Mouse (Mus musculus): ENCODE data around the gene Coa6. TPM values are rescaled to one million over a fixed set of nuclear protein-coding genes. Genes with fewer than 3 reads are reported as not detected.
"Not testable (repeated sequence)": the region's sequence is repeated elsewhere in the genome, so short reads cannot be mapped to it uniquely, and the experiment has no call there.

The Coa6 gene
- total RNA-seq (2021) = 10 to 100 TPM; 31.5 to 34.7 TPM
- long read RNA-seq, experiment 1, transcript Coa6-201 (2 exons, 747 nt) = major isoform, 25 of 25 reads
- long read RNA-seq, experiment 1, partial matches to known transcripts = 0 of 25 reads
- long read RNA-seq, experiment 1, other reads (novel, unspliced or antisense) = 0 of 25 reads
- long read RNA-seq, experiment 2, transcript Coa6-201 (2 exons, 747 nt) = major isoform, 24 of 27 reads
- long read RNA-seq, experiment 2, partial matches to known transcripts = 0 of 27 reads
- long read RNA-seq, experiment 2, other reads (novel, unspliced or antisense) = 3 of 27 reads

DNA sequence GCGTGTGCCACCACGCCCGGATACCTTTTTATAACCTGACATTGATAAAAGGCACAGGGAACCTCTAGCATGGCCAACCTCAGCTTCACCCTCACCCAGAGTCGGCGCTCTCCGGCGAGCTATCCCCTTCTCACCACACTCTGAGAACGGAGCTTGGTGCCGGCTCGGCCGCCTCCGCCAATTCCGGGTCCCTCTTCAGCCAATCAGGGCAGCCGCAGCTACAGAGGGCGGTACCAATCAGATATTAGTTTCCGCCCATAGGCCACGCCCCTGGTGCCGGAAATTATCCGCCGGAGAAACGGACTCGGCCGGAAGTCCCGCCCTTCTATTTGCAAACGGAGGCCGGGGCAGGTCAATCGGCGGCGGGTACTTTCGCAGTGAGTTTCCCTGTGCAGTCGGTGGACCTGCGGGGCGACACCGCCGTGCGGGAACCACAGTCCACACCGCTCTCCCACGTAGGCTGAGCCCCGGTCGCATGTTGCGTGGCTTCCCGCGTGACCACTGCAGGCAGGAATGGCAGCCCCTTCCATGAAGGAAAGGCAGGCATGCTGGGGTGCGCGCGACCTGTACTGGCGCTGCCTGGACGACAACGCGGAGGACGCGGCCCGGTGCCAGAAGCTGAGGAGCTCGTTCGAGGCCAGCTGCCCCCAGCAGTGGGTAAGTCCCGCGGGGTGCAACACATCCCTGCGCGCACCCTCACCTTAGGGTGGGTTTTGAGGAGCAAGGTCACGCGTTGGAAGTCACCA lies at the start of gene Coa6:
Coa6 (plus strand) TSS at position 342 of the 746 bp plus-strand sequence.
- peak; percentile 92 to 96 for DNase-seq (ENCODE audit: low spot score in 2 of 2)

DNA sequence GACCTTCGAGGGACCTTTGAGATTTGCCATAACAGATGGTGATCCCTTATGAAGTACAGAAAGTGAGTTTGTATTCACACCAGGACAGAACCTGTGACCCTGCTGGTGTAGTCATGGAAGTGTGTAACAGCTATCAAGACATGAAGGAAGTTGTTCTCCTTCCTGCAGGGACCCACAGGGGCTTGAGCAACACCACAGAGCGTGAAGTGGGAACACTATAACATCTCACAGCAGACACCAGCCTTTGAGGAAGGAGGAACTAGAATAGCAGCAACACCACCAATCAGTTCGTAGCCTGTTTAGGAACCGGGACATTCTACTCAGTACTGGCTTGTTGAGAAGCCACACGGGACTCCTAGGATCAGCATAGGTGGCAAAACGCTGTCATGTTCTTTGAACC lies 42.7 kb upstream of the Coa6 start:
- DNase-seq (ENCODE audit: low spot score in 2 of 2) = no peak

DNA sequence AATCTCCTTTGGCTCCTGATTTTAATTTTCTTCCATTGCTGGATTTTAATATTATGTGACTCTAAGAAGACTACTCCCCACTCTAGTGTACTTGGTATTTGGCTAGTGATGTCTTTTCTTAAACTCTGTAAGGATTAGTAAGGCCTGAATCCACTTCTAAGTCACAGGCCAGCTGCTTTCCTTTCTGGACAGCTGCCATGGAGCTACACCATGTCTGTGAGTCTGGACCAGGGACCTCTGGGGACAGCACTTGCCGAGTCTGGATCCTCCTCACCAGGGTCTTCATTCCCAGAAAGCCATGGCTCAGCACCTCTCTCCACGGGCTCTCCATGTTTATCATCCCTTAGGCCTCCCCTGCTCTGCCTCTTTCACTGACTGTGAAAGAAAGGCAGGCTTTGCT lies 42.2 kb upstream of the Coa6 start:
- DNase-seq (ENCODE audit: low spot score in 2 of 2) = no peak

DNA sequence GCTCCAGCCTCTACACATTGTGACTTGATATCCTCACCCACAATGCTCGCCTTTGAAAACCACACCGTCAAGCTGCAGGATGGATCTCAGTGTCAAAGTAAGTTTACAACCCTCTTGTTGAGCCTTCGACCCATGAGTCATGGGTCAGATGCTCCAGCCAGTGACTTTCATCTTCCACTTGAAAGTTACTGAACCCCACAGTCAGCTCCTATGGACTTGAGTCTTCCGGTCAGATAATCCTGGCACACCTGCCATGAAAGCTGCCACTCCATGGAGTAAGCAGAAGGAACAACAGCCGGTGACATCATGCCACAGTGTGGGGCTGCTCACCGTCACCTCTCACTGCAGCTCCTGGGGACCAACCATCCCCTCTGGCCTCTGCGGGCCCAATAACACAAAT lies 41.0 kb upstream of the Coa6 start:
- no peak for DNase-seq (ENCODE audit: low spot score in 2 of 2)

DNA sequence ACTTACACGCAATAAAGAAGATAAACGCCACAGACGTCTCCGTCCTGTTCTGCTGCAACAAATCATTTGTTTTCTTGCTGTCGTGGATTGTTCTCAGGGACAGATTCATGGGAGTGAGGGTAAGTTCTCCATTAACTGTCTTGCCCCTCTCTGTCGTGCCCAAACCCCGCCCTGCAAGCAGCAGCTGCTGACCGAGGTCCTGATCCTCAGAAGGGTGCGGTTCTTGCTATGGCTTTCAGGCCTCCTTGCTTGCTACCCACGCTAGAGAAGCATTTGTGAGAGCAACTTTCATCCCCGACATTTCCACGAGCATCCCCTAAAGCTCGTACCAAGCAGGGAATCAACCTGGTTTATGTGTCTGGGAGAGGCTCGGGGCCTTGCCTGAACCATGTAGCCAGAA lies 40.1 kb upstream of the Coa6 start:
- DNase-seq (ENCODE audit: low spot score in 2 of 2) = no peak

DNA sequence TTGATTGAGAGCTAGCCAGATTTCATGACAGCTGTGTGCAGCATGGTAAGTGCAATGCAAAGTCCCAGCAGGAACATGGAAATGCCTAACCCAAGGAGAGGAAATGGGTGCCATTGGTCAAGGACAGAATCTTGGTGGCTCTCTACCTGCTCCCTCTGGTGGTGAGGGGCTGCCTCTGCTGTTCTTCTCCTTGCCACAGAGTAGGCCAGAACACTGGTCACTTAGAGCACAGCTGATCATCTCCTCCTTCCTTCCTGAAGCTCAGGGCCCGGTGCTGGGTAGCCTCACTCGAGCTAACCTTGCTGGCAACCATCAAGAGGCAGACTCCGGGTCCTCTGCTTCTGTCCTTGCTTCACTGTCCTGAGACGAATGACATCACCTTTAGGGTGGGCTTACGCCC lies 39.6 kb upstream of the Coa6 start:
- DNase-seq (ENCODE audit: low spot score in 2 of 2) = peak in 1 of 2 experiments; percentile 9

GRCm38 (mm10) chr8:126387566-126387965 lies 34.7 kb upstream of the Coa6 start:
- DNase-seq (ENCODE audit: low spot score in 2 of 2) = no peak

DNA sequence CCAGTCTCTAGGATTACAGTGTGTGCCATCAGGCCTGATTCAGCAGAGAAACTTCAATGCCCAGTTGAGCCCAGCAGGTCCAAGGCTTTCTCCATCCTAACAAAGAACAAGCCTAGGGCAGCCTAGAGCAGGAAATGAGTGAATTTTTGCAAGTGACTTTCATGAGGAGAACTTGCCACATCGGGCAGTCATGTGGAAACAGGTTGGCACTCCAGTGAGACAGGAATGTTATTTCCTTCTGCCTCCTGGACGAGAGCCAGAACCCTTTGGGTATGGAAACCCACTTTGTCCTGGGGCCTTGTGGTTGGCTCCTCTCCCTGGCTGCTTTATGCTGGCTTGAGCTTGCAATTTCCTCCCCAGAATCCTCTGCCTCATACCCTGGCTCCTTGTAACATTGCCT lies 30.8 kb upstream of the Coa6 start:
- no peak for DNase-seq (ENCODE audit: low spot score in 2 of 2)

- no peak for DNase-seq (ENCODE audit: low spot score in 2 of 2)
These were observed 26.9 kb upstream of the Coa6 start for GRCm38 (mm10) chr8:126395386-126395785.

GRCm38 (mm10) chr8:126395917-126396316 lies 26.4 kb upstream of the Coa6 start:
- no peak for DNase-seq (ENCODE audit: low spot score in 2 of 2)

DNA sequence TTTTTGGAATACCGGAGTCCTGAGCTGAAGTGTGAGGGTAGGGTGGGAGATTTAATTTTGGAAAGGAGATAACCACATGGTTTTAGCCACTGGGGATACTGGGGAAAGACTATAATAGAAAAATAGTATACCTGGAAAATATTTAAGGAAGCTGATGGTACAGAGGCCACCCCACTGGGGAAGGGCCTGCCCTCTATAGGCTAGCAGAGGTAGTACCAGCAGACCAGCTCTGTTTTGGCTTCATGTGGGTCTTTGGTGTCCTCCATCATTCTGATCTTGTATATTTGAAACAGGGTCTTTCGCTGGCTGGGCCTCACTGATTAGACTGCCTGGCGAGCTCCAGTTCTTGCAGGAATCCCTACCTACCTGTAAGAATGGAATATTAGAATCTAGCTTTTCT lies 24.0 kb upstream of the Coa6 start:
- no peak for DNase-seq (ENCODE audit: low spot score in 2 of 2)

- not testable (repeated sequence) for DNase-seq (ENCODE audit: low spot score in 2 of 2)
These were observed 17.8 kb upstream of the Coa6 start for GRCm38 (mm10) chr8:126404550-126404949.

- no peak for DNase-seq (ENCODE audit: low spot score in 2 of 2)
These were observed 17.3 kb upstream of the Coa6 start for GRCm38 (mm10) chr8:126405030-126405429.

DNA sequence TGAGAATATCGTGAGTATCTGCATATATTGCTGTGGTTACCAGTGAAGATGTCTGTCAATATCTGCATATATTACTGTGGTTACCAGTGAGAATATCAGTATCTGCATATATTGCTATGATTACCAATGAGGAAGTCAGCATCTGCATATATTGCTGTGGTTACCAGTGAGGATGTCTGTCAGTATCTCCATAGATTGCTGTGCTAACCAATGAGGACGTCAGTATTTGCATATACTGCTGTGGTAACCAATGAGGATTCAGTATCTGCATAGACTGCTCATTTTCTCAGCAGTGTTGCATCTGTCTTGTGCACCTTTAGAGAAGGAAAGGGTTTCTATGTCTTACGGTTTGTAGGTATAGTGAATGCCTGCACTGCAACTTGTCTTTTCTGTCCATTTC lies 1.5 kb upstream of the Coa6 start:
- no peak for DNase-seq (ENCODE audit: low spot score in 2 of 2)

- DNase-seq (ENCODE audit: low spot score in 2 of 2) = peak in 1 of 2 experiments; percentile 6
These were observed 595 bp downstream of the Coa6 start for GRCm38 (mm10) chr8:126422920-126423300.

GRCm38 (mm10) chr8:126424163-126424562 lies 1.8 kb downstream of the Coa6 start:
- no peak for DNase-seq (ENCODE audit: low spot score in 2 of 2)

DNA sequence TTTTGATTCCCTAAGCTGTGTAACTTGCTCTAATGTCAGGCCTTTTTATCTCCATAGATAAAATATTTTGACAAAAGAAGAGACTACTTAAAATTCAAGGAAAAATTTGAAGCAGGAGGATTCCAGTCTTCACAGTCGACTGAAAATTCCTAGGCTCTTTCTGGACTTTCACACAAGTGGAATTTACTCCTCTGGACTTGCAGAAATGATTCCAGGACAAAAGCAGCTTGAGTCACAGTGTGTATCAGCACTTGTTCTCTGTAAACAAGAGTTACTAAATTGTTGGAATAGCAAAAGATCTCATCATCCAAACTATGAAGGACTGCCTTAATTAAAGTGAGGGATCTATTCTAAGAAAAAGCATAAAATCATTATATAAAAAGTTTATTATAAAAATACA lies 2.6 kb downstream of the Coa6 start:
- DNase-seq (ENCODE audit: low spot score in 2 of 2) = no peak

GRCm38 (mm10) chr8:126429635-126430034 lies 7.3 kb downstream of the Coa6 start:
- DNase-seq (ENCODE audit: low spot score in 2 of 2) = no peak

- DNase-seq (ENCODE audit: low spot score in 2 of 2) = no peak
These were observed 11.5 kb downstream of the Coa6 start for GRCm38 (mm10) chr8:126433827-126434226.

DNA sequence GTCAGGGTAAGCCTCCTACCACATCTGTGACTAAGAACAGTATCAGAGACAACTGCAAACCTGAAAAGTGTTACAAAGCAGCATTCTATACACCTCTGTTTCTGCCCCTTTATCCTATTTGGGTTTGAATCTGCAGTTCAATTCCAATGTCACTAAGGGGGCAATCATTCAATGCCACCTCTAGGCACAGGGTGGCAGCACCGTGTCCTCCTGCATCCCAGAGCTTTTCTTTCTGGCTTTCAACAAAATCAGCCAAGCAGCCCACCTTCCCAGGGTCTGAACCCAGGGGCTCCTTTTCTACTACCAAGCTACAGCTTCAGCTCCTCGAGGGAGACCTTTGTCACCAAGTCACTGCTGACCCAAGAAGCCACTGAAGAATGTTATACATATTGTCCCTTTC lies 16.6 kb downstream of the Coa6 start:
- no peak for DNase-seq (ENCODE audit: low spot score in 2 of 2)

DNA sequence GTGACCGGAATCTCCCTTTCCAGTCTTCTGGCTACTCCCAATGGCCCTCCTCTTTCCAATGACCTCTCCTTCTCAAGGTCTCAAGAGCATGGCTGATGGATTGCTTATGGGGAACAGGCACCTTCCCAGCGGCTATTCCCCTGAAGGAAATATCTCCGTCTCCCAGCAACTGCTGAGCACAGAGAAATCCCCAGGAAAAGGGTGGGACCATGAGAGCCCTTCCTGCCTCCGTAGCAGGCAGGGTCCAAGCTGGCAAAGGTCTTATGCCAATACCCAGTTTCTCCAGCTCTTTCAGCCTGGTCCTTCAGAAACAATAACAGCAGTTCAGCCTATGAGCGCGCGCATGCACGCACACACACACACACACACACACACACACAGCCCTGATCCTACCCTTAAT lies 28.8 kb downstream of the Coa6 start:
- DNase-seq (ENCODE audit: low spot score in 2 of 2) = no peak

DNA sequence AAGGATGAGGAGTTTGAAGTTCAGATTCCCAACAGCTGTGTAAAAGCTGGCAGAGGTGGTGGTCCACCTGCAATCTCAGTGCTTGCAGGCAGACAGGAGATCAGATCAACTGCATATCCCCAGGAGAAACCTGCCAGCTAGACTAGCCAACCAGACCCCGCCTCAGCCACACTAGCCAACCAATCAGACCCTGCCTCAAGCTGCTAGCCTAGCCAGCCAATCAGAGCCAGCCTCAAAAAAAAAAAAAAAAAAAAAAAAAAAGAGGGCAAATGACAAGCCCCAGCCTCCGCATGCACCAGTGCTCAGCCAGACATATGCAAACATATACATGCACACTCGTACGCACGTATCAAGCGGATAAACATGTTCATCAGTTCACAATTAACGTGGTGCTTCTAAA lies 33.1 kb downstream of the Coa6 start:
- DNase-seq (ENCODE audit: low spot score in 2 of 2) = no peak

GRCm38 (mm10) chr8:126460274-126460673 lies 38.0 kb downstream of the Coa6 start:
- no peak for DNase-seq (ENCODE audit: low spot score in 2 of 2)

Data from adrenal gland, postnatal 4 days (tissue).